In genomic region chr17:63849566-63849965, GRCm38 (mm10) we compare ENCODE assay signal across 8 mouse cellular contexts. TPM values are rescaled to one million over a fixed set of nuclear protein-coding genes. Genes with fewer than 3 reads are reported as not detected.
DNase-seq lines count a peak whose midpoint lies in the region; ATAC-seq and TF ChIP-seq lines count a peak whose summit lies in the region.

No protein-coding gene starts in this region.

- peak; percentile 65 for DNase-seq in G1E (ENCODE audit: low spot score)
- DNase-seq in cerebellum, adult 18-20 months: peak; percentile 83 to 90
- DNase-seq in heart, postnatal 36 days: peak; percentile 84 to 86
- DNase-seq in layer of hippocampus, adult 8-10 months (ENCODE audit: low spot score in 2 of 2): peak; percentile 81 to 86
- DNase-seq in lung, embryonic 14.5 days: peak; percentile 97
- peak; percentile 84 for DNase-seq in ovary, adult 18-20 months (ENCODE audit: low spot score)
- peak; percentile 16 for DNase-seq in thymus, postnatal 14 days

- H3K36me3 ChIP-seq in G1E (replicated peaks): no peaks in the 10 kb centered on the region
- no peaks in the 10 kb centered on the region for H3K36me3 ChIP-seq in forebrain, embryonic 16.5 days (ENCODE audit: control insufficient read depth, insufficient read depth)
- no peaks in the 10 kb centered on the region for H3K36me3 ChIP-seq in lung, embryonic 14.5 days (ENCODE audit: insufficient read depth)

- H3K27ac ChIP-seq in forebrain, embryonic 16.5 days (ENCODE audit: low read length): no peak overlapping the region
- H3K27ac ChIP-seq in lung, embryonic 14.5 days (ENCODE audit: low read depth): peak overlapping the region; percentile 56

- intact Hi-C loops in heart, postnatal 36 days (cut with DNase I): no loop called here

- H3K4me3 ChIP-seq in G1E (ENCODE audit: low read depth, low read length): peak overlapping the region; percentile 73
- peak overlapping the region; percentile 72 for H3K4me3 ChIP-seq in forebrain, embryonic 16.5 days (replicated peaks; ENCODE audit: low read length)
- peak overlapping the region; percentile 60 for H3K4me3 ChIP-seq in lung, embryonic 14.5 days (ENCODE audit: low read depth, low read length)

- TF ChIP-seq CTCF in G1E (IDR thresholded peaks at IDR 0.05; ENCODE audit: low read depth, low read length): no peak
- no peak for TF ChIP-seq CTCF in lung, embryonic 14.5 days (IDR thresholded peaks at IDR 0.05; ENCODE audit: low read depth)

- H3K4me1 ChIP-seq in G1E (ENCODE audit: insufficient read depth, low read depth, low read length): peaks cover 2% of the 10 kb centered on the region; the same call in 1 of the 2 replicates
- peaks cover 4% of the 10 kb centered on the region; the same call in 1 of the 2 replicates for H3K4me1 ChIP-seq in forebrain, embryonic 16.5 days (replicated peaks; ENCODE audit: control insufficient read depth, insufficient read depth, low read length)
- no peaks in the 10 kb centered on the region for H3K4me1 ChIP-seq in lung, embryonic 14.5 days (ENCODE audit: insufficient read depth)

- ATAC-seq in G1E (ENCODE audit: extremely low read depth, insufficient number of reproducible peaks, low FRiP score, poor library complexity, severe bottlenecking): peak; percentile 95
- peak; percentile 100 for ATAC-seq in forebrain, embryonic 16.5 days
- peak; percentile 100 for ATAC-seq in lung, embryonic 14.5 days (ENCODE audit: insufficient read depth)

- no peaks in the 10 kb centered on the region for H3K27me3 ChIP-seq in G1E (ENCODE audit: insufficient read depth, low read length)
- no peaks in the 10 kb centered on the region for H3K27me3 ChIP-seq in forebrain, embryonic 16.5 days (replicated peaks; ENCODE audit: control insufficient read depth, insufficient read depth, low read length)
- H3K27me3 ChIP-seq in lung, embryonic 14.5 days (ENCODE audit: insufficient read depth, low read length): no peaks in the 10 kb centered on the region

- peak overlapping the region; percentile 68 for H3K4me2 ChIP-seq in forebrain, embryonic 16.5 days (ENCODE audit: low read length)
- H3K4me2 ChIP-seq in lung, embryonic 14.5 days: peak overlapping the region; percentile 61

- H3K9ac ChIP-seq in forebrain, embryonic 16.5 days (replicated peaks; ENCODE audit: low read depth, low read length): peak overlapping the region; percentile 83
- peak overlapping the region; percentile 77 for H3K9ac ChIP-seq in lung, embryonic 14.5 days

- no peaks in the 10 kb centered on the region for H3K9me3 ChIP-seq in G1E (replicated peaks)
- H3K9me3 ChIP-seq in forebrain, embryonic 16.5 days (ENCODE audit: control insufficient read depth, low read length): no peaks in the 10 kb centered on the region
- H3K9me3 ChIP-seq in lung, embryonic 14.5 days (ENCODE audit: low read depth, low read length): no peaks in the 10 kb centered on the region

- 0% methylated on average over 22 of the region's 22 CpGs for WGBS in forebrain, embryonic 16.5 days
- WGBS in lung, embryonic 14.5 days: under 1% methylated on average over 22 of the region's 22 CpGs

RNA-seq across cellular contexts. Expression of gene Fer, which starts 13.3 kb away (rescaled TPM):
- total RNA-seq in G1E (2014; fragmentation: Nextera tagmentation): 27.9 and 31.8 TPM in 2 replicates
- 33.6 and 39.8 TPM in 2 replicates for total RNA-seq in G1E (2017)
- 1.6 and 1.9 TPM in 2 replicates for polyA plus RNA-seq in G1E (2012)
- polyA plus RNA-seq in forebrain, embryonic 16.5 days (2015; fragmentation: Nextera tagmentation; extraction: Ambion mirVana): 34.2 and 36.7 TPM in 2 replicates
- 10 to 100 TPM; 17.8 to 19.2 TPM for total RNA-seq in heart, postnatal 36 days (2021)
- 10 to 100 TPM; 30.9 to 34.4 (median 32.5) TPM for total RNA-seq in layer of hippocampus, adult 8-10 months (2022)
- polyA plus RNA-seq in lung, embryonic 14.5 days (2014; fragmentation: Nextera tagmentation; extraction: Ambion mirVana): 32.2 and 33.0 TPM in 2 replicates

RNA-seq across cellular contexts. Expression of gene A930002H24Rik, which starts 14.0 kb away (rescaled TPM):
- total RNA-seq in G1E (2014; fragmentation: Nextera tagmentation) (4.2 TPM in 1 of 2 replicates, not detected in the other), G1E (2017) (not detected in 2 replicates)
- 1.1 and 1.2 TPM in 2 replicates for polyA plus RNA-seq in G1E (2012)
- 2.8 and 3.0 TPM in 2 replicates for polyA plus RNA-seq in forebrain, embryonic 16.5 days (2015; fragmentation: Nextera tagmentation; extraction: Ambion mirVana)
- not detected for total RNA-seq in heart, postnatal 36 days (2021)
- 1 to 10 TPM in 1 of 4 experiments, not detected in 3; 1.5 TPM for total RNA-seq in layer of hippocampus, adult 8-10 months (2022)
- polyA plus RNA-seq in lung, embryonic 14.5 days (2014; fragmentation: Nextera tagmentation; extraction: Ambion mirVana): 2.9 and 3.2 TPM in 2 replicates

Comparison
In these comparisons a context has a peak if more than half of its experiments do, and no peak if none do; other contexts are left out.
1. DNase-seq: peak in every context shown above with its lines; median percentile 97 in lung, embryonic 14.5 days; 86 in cerebellum, adult 18-20 months; 85 in heart, postnatal 36 days; 84 in ovary, adult 18-20 months; 84 in layer of hippocampus, adult 8-10 months; 65 in G1E; 16 in thymus, postnatal 14 days.